In the genomic region with DNA sequence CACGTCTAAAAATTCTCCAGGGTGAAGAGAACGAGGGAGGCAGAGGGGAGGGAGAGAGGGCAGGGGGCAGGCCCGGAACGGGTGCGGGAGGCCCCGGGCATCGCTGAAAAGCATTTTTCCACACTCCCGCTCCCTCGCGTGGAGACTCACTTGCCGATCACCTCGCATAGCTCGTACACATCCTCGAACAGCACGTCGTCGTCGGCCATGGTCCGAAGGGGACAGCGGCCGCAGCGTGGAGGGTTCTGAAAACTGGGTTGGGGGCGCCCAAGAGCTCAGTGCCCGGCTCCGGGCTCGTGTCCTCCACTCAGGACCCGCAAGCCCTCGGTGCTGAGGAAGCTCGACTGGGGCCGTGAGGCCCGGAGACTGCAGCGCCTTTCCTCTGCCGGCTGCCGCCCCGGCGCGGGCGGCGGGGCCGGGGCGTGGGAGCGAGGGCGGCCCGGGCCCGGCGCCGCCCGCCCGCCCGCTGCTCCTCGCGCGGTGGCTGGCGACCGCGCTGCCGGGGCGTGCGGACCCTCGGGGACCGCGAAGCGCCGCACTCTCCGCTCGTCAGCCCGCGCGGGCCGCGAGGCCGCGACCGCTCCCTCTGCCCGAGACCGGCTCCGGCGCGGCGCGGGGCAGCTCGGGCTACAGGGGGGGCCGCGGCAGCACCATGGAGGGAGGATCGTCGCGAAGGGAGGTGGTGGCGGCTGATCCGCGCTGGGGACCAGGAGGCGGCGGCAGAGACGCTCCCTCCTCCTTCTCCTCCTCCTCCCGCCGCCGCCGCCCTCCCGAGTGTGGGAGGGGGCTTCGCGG, we compare ENCODE assay signal across 8 mouse cellular contexts. TPM values are rescaled to one million over a fixed set of nuclear protein-coding genes. Genes with fewer than 3 reads are reported as not detected.
DNase-seq lines count a peak whose midpoint lies in the region; ATAC-seq and TF ChIP-seq lines count a peak whose summit lies in the region.

No protein-coding gene starts in this region.

- ATAC-seq in Patski, result peak; percentile 38
- peak; percentile 10 for ATAC-seq in forebrain, postnatal 0 days
- peak; percentile 84 for ATAC-seq in hindbrain, embryonic 12.5 days (ENCODE audit: low FRiP score)

- no peaks in the 10 kb centered on the region for H3K4me1 ChIP-seq in forebrain, postnatal 0 days (ENCODE audit: insufficient read depth)
- H3K4me1 ChIP-seq in hindbrain, embryonic 12.5 days, result no peaks in the 10 kb centered on the region

- CTCF ChIA-PET in Patski (lab: Charles Lee), result interaction anchor here (1.1 kb wide), 1 partner anchor 136 kb away, joined by 3 read pairs; no protein-coding TSS in a partner anchor

- peaks cover 35% of the 10 kb centered on the region for H3K27me3 ChIP-seq in Patski
- H3K27me3 ChIP-seq in forebrain, postnatal 0 days (ENCODE audit: insufficient read depth, low read length), result no peaks in the 10 kb centered on the region
- H3K27me3 ChIP-seq in hindbrain, embryonic 12.5 days, result no peaks in the 10 kb centered on the region

- no peaks in the 10 kb centered on the region for H3K36me3 ChIP-seq in forebrain, postnatal 0 days (ENCODE audit: insufficient read depth)
- H3K36me3 ChIP-seq in hindbrain, embryonic 12.5 days, result no peaks in the 10 kb centered on the region
- no peaks in the 10 kb centered on the region for H3K36me3 ChIP-seq in macrophage (ENCODE audit: inconsistent target)

- in situ Hi-C loops in Patski (cut with MboI; ENCODE audit: low pct_unique_long_range_greater_than_20kb), result loop anchor here (10.0 kb wide), 1 partner anchor 131 kb away; no protein-coding TSS in a partner anchor

- H3K9me3 ChIP-seq in forebrain, postnatal 0 days (ENCODE audit: low read length), result no peaks in the 10 kb centered on the region
- no peaks in the 10 kb centered on the region for H3K9me3 ChIP-seq in hindbrain, embryonic 12.5 days (replicated peaks)

- no peak for DNase-seq in Patski (ENCODE audit: low read depth, low spot score)
- peak; percentile 45 for DNase-seq in cerebellum, adult 11 months
- peak; percentile 50 for DNase-seq in forebrain, postnatal 0 days
- peak; percentile 38 to 62 for DNase-seq in layer of hippocampus, postnatal 25 days (ENCODE audit: extremely low spot score in 1 of 2, low spot score in 1 of 2)
- DNase-seq in right cerebral cortex, postnatal 14 days, result peak; percentile 44
- DNase-seq in c-Kit-positive CD71-positive TER-119-positive erythroid progenitor cells, embryonic 14.5 days (ENCODE audit: low spot score), result no peak

- H3K9ac ChIP-seq in forebrain, postnatal 0 days, result peak overlapping the region; percentile 69
- H3K9ac ChIP-seq in hindbrain, embryonic 12.5 days, result peak overlapping the region; percentile 74

- peak overlapping the region; percentile 55 for H3K4me3 ChIP-seq in forebrain, postnatal 0 days (ENCODE audit: low read depth, low read length)
- H3K4me3 ChIP-seq in hindbrain, embryonic 12.5 days, result peak overlapping the region; percentile 58
- H3K4me3 ChIP-seq in macrophage (ENCODE audit: inconsistent target), result peak overlapping the region; percentile 71

- peak overlapping the region; percentile 95 for H3K27ac ChIP-seq in forebrain, postnatal 0 days (ENCODE audit: low read depth, low read length)
- H3K27ac ChIP-seq in hindbrain, embryonic 12.5 days, result peak overlapping the region; percentile 93
- 0 out of 2 replicates have a peak overlapping the region, but pooled peaks have one; percentile 2 for H3K27ac ChIP-seq in macrophage

- POLR2A ChIA-PET in Patski (lab: Charles Lee), result interaction anchor here (0.7 kb wide), 1 partner anchor 1361 kb away, joined by 3 read pairs; no protein-coding TSS in a partner anchor

- peak overlapping the region; percentile 43 for H3K4me2 ChIP-seq in forebrain, postnatal 0 days (ENCODE audit: low read depth)
- peak overlapping the region; percentile 41 for H3K4me2 ChIP-seq in hindbrain, embryonic 12.5 days (replicated peaks)

- TF ChIP-seq CTCF in Patski (IDR thresholded peaks at IDR 0.05), result no peak
- peak; percentile 43 for TF ChIP-seq CTCF in forebrain, postnatal 0 days (IDR thresholded peaks at IDR 0.05; ENCODE audit: low read depth)

- H3K79me2 ChIP-seq in macrophage (ENCODE audit: inconsistent target), result peaks cover 44% of the 10 kb centered on the region; the same call in 1 of the 2 replicates

- WGBS in forebrain, postnatal 0 days, result 37% methylated on average over 61 of the region's 100 CpGs
- 16% methylated on average over 41 of the region's 100 CpGs for WGBS in hindbrain, embryonic 12.5 days
- WGBS in macrophage (ENCODE audit: missing documents), result 21% methylated on average over 46 of the region's 100 CpGs

RNA-seq across cellular contexts. Expression of gene Cask, which starts 5.1 kb away (rescaled TPM):
- polyA plus RNA-seq in Patski (2021) (70.1 TPM), macrophage (2018) (11.3 to 13.6 TPM (median 12.0 TPM) in 3 replicates)
- total RNA-seq in forebrain, postnatal 0 days (2014; rRNA removed), result 143 and 183 TPM in 2 replicates
- 37.4 and 57.9 TPM in 2 replicates for polyA plus RNA-seq in forebrain, postnatal 0 days (2015; fragmentation: Nextera tagmentation; extraction: Ambion mirVana)
- 25.9 and 27.7 TPM in 2 replicates for polyA plus RNA-seq in hindbrain, embryonic 12.5 days (2016; fragmentation: Nextera tagmentation; extraction: Ambion mirVana)
- total RNA-seq in layer of hippocampus, postnatal 25 days (2021), result 10 to 100 TPM; 85.7 to 87.7 TPM
- total RNA-seq in macrophage (2018; cell fraction: chromatin; rRNA removed), result 10 to 100 TPM in 25 of 26 experiments, 1 to 10 TPM in 1; 9.7 to 61.4 (median 36.6) TPM
- total RNA-seq in macrophage (2018; cell fraction: cytosol; rRNA removed), result 10 to 100 TPM; 12.2 to 17.1 (median 14.7) TPM
- total RNA-seq in macrophage (2018; cell fraction: nucleus; rRNA removed), result 10 to 100 TPM; 16.4 to 41.1 (median 26.7) TPM

Comparison
In these comparisons a context has a peak if more than half of its experiments do, and no peak if none do; other contexts are left out.
1. ATAC-seq: peak in every context shown above with its lines; median percentile 84 in hindbrain, embryonic 12.5 days; 38 in Patski; 10 in forebrain, postnatal 0 days.
2. DNase-seq: peak in cerebellum, adult 11 months (single experiment), forebrain, postnatal 0 days (single experiment), layer of hippocampus, postnatal 25 days (2 of 2) and right cerebral cortex, postnatal 14 days (single experiment); none in Patski (single experiment) and c-Kit-positive CD71-positive TER-119-positive erythroid progenitor cells, embryonic 14.5 days (single experiment).
3. H3K27ac ChIP-seq: peak in every context shown above with its lines; median percentile 95 in forebrain, postnatal 0 days; 93 in hindbrain, embryonic 12.5 days; 2 in macrophage.
4. Peak in every context shown above with its lines, with median percentiles within 50 percentile points of each other: H3K4me3 ChIP-seq.